Mouse (Mus musculus) gastrocnemius, postnatal 10 days (tissue): ENCODE data around the gene Shroom3. TPM values are rescaled to one million over a fixed set of nuclear protein-coding genes. Genes with fewer than 3 reads are reported as not detected.
"Not testable (repeated sequence)": the region's sequence is repeated elsewhere in the genome, so short reads cannot be mapped to it uniquely, and the experiment has no call there.

Source experiments
- DNase-seq: peaks from one replicate; pipeline ENCODE4 v3.0.0; 2021; ENCODE audit warnings: mixed read lengths
- total RNA-seq, 2 experiments: library from RNA; stranded (reverse); gene quantifications; 2 replicates each; pipeline ENCODE4 v1.2.3; 2021

The Shroom3 gene
- total RNA-seq, 2 experiments from 2014 or later: 1.8 to 3.2 TPM

DNA sequence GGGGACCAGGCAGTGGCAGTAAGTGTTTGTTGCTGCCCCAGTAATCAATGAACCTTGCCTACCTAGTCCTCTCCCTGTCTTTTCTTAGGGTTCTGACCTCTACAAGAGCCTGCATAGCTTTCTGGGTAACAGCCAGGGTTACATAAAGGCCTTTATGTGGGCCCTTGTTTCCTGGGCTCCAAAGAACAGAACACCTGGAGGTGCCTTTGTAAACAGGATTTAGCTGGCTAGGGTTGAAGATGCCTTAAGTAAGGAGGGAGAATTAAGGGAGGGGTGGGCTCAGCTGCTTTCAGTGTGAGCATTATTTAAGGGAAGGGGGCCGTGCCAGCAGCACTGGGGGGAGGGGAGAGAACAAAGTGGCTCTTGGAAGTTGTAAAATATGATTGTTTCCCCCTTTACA is 210.5 kb downstream of the Shroom3 start:
- DNase-seq: no peak

DNA sequence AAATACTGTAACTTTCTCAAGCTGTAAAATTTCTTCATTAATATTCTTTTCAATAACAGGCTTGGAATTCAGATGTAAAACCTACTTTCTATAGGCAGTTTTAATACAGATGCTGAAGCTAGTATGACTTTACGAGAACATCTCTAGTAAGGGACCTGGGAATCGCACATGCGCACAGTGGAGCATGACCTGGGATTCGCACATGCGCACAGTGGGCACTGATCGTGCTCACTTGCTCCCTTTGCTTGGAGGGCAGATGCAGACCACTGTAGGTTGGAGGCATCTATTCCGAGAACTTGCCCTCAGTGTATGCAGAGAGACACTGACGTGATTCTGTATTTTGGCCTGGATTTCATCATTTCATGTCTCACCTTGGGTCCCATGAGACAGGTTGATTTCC is 212.6 kb downstream of the Shroom3 start:
- no peak for DNase-seq

DNA sequence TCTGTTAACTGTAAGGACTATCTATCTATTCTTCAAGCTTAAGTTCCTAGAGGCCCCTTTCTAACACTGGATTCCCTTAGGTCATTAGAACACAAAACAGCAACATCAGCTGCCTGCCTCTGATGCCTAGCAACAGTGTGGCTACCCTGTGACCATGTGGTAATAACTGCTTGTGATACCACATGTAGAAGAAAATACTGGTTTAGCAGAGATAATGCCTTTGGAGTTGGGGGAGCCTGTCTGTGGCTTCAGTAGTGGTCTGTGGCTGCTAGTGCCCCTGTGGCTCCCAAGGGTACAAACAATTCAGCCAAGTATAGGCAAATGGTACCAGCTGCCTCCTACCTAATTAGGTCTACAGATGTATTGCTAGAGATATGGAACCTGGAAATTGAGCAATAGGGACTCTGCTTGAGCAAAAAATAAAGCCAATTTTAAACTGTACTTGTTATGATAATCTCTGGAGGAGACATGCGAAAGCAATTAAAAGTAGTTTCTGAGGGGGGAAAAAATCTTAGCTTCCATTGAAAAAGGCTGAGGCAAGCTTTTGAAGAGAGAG is 213.6 kb downstream of the Shroom3 start:
- no peak for DNase-seq

DNA sequence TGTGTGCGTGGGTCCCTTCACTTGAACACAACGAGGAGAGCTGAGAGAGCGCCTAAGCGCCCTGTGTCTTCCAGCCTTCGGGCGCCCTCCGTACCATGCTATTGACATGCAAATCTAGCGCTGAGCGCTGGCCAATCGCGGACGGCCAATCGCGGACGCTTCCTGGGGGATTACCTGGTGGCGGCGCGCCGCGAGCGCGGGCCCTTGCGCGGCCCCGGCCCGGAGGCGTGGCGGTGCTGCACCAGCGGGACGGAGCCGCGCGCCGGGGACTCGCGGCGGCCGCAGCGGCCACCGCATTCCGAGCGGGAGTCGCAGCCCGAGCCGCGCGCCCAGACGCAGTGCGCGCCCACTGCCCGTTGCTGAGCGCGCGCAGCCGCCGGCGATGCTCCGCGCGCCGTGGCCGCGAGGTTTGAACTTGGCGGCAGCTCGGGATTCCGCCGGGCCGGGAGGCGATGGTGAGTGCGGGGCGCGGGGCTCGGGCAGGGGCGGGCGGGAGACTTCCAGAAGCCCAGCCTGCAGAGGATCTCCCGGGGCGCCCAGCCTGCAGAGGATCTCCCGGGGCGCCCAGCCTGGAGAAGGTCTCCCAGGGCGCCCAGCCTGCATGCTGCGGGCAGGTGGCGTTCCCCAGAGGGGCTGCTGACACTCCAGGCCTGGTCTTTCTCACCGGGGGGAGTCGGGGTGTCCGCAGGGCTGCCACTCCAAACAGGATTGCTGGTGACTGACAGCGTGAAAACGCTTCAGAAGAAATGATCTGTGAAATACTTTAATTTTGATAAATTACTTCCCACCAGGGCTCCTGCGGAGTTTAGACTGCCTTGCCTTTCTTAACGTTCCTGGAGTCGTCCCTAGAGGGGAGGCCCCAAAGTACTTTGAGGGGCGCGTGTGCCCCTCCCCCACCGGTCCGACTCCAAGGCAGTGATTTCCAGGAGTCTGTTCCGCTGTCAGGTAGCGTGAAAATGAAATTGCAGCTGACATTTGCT is 214.8 kb downstream of the Shroom3 start:
- peak; percentile 65 for DNase-seq

DNA sequence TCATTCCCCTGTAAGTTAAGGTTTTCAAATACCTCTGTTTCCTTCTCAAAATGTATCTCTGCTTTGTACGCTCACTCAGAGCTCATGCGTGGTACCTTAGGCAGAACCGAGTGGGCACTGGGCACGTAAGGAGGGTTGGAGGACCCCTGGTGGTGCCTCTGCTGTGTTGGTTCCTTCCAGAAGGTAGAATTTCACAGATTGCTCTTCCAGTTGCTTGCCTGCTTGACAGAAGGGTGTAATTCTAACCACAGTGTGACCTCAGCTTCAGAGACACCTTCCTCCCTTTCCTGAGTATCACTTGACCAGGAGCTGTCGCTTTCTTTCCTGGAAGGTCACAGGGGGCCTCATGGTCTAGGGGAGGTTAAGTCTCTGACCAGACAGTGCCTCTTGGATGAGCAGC is 217.2 kb downstream of the Shroom3 start:
- DNase-seq: no peak

DNA sequence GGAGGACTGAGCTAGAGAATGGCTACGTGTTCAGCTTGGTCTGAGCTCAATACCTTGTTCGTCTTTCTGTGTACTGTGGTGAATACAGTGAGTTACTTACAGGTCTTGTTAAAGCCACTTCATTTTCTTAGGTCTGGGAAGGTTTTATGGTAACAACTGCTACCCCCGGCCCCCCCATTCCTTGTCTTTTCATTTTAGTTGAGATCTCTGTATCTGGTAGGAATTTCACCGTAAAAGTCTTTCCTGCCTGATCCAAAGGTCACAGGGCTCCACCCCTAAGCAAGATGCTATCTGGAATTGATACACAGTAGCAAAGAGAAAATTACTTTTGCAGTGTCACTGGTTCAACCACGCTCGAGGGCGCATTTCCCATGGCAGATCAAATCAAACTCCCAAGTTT is 218.6 kb downstream of the Shroom3 start:
- DNase-seq: no peak

DNA sequence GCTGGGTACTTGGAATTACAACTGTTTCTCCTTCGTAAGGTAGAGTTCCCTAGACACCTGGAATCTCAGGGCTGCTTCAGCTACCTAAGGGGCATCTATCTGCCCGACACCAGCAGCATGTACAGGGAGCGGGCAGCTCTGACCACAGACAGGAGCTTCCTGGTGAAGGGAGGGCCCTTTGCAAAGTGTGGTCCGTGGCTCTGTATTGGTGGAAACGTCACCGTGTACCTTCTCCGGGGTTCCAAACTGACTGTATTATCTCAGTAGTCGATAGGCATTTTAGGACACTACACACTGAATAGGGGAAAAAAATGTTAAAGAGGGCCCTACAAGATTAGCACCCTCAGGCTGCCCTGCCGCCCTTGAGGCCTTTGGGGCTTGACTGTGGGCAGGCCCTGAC is 221.9 kb downstream of the Shroom3 start:
- no peak for DNase-seq

DNA sequence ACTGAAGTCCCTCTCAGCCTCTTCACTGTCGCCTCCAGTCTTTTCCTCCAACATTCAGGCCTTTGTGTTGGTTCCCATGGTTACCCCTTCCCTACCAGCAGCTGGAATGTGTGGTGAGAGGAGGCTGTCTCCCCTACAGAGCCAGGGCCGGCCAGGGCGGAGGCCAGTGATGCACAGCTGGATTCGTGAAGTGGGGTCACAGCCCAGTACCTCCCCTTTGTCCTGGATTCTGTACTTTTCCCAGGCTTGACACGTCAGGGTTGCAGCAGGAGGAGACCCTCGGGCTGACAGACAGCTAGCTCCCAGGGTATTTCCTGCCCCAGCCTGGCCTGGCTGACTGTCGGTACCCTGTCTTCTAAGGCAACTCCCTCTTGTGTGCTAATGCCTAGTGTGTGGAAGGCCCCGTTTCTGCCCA is 222.4 kb downstream of the Shroom3 start:
- no peak for DNase-seq

DNA sequence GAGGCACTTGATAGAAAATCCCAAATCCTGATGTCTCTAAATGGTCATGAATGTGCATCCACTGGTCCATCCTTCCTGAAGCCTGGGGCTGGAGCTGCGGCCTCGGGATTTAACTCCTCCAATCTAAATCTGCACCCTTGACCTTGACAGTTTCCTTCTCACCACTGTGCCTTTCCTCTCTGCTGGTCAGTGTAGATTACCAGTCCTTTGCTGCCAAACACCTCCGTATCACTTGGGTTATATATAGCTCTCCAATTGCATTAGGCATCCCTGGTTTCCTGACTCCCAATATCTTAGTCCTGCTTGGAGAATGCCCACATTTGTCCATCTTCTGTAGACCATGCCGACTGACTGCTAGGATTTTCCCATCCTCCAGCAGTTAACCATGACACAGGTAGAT is 225.0 kb downstream of the Shroom3 start:
- no peak for DNase-seq

DNA sequence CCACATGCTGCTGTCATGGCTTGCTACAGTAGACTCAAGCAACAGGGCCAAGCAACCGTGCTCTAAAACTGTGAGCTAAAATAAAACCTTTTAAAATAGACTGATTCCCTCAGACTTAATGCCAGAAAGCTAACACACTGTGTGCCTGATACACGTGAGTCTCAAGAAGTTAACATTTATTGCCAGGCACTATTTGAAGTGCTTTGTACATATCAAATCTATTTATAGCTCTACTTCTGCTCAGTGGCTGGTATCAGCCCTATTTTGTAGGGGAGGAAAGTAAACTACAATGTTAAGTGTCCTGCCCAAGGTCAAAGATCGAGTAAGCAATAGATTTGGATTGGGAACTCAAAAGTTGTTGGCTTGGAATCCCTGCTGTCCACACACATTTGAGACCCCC is 227.6 kb downstream of the Shroom3 start:
- no peak for DNase-seq

DNA sequence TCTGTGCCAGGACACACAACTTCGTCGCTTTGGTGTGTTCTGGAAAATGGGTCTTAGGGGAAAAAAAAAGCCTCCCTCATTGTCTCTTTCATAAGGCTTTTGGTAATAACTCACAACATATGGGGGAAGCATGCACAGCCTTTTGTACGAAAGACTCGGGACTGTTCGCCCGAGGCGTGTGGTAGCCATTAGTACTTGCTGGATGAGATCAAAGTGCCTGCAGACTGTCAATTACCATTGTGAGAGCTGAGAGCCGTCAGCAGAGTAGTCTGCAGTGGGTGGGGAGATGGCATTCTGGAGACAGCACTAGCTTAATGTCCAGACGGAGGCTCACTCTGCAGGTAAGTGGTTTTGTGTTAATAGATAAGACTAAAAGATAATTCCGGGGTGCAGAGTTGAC is 232.2 kb downstream of the Shroom3 start:
- DNase-seq: no peak

DNA sequence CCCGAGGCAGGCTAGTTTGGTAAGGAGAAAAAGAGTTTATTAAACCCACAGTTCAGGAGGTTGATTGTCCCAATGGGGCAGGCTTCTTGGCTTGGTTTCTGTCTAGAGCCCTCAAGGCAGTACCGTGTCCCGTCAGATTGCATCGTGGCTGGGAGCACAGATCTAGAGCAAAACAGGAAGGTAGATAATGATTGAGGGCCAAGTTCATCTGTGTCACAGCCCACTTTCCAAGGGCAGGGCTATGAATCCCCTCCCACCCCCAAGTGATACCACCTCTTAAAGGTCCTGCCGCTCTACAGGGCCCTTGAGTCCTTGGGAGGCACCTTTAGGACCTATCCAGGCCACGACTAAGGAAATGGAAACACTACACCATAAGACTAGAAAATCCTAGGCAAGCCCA is 234.5 kb downstream of the Shroom3 start:
- DNase-seq: no peak

DNA sequence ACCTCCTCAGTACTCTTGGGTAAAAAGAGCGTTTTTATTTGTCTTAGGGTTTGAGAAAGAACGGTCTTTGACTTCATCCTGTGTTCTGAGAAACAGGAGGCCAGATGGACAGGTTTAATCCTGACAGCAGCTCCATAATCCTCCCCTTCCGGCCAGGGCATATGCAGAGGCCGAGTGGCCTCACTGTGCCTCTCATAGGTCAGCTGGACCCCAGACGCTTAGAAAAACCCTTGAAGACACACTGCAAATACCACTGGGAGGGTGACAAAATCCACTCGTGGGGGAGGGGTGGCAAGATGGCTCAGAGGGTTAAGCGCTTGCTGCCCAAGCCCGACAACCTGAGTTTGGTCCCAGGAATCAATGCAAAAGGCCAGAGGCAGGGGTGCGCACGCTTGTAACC is 234.9 kb downstream of the Shroom3 start:
- no peak for DNase-seq

DNA sequence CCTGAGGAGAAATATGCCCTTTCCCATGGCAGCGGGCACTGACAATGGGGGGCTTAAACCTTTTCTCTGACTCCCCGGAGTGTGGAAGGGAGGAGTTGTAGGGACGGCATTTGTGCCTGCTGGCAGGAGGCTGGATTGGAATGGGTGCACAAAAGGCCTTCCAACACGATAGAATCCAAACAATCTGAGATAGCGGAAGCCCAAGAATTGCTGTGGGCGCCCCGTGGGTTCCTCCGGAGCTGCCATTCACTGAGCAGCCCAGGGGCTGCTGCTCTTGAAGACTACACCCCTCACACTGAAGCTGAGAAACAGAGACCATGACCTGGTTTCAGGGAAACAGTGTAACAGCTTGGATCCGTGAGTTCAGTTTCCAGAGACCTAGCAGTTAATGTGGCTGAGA is 235.6 kb downstream of the Shroom3 start:
- no peak for DNase-seq

DNA sequence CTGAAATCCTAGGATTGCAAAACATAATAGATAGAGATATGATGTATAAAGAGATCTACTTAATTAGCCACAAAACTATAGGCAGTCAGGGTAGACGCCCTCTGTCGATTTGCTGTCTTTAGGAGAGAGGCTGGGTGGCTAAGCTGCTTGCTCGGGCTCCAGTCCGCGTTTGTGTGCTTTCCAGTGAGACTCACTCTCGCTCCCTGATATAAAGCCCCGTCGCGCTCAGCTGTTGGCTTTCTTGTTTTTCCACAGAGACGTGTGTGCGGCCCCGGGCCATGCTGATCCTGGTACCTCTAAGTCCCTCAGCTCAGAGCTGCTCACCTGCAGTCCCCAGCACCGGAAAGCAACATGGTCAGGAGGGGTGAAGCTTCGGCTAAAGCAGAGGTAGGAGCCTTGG is 236.2 kb downstream of the Shroom3 start:
- DNase-seq: no peak

DNA sequence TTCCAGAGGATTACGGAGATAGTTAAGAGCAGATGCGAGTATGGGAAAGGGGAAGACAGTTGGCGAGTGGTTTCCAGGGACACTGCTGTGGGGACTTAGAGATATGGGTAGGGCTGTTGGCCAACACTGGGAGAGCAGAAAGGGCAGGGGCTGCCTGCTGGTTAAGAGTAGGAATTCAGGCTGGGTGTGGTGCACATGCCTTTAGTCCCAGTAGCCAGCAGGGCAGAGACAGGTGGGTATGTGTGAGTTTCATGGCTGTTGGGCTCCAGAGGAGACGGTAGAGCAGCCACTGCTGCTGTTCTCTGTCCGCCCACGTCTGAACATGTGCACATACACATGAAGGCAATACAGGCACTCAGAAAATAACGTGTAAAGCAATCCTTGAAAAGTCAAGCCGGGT is 237.7 kb downstream of the Shroom3 start:
- DNase-seq: no peak

DNA sequence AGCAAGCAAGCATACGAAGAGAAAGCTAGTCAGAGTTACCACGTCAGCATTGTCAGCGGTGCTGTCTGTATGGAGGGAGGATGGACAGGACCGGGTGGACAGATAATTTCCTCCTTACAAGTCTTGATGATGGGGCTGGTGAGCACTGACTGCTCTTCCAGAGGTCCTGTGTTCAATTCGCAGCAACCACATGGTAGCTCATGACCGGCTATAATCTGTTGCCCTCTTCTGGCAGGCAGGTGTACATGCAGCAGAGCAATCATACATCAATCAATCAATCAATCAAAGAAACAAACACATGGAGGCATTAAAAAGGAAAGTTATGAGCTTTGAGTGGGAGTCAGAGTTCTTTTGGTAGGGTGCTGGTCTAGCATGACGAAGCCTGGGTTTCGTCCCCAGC is 238.5 kb downstream of the Shroom3 start:
- no peak for DNase-seq

DNA sequence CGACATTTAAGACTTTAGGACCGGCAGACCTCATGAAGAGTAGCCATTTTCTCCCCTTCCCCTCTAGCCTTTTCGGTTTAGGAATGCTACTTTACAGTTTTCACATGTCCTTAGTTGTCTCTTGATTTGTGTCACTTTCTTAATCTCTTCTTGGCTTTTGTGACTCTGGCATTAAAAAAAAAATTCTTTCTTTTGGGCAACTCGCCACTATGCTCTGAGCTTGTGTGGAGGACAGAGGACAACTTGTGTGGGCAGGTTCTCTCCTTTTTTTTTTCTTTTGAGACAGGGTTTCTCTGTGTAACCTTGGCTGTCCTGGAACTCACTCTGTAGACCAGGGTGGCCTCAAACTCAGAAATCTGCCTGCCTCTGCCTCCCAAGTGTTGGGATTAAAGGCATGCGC is 239.7 kb downstream of the Shroom3 start:
- DNase-seq: not testable (repeated sequence)

DNA sequence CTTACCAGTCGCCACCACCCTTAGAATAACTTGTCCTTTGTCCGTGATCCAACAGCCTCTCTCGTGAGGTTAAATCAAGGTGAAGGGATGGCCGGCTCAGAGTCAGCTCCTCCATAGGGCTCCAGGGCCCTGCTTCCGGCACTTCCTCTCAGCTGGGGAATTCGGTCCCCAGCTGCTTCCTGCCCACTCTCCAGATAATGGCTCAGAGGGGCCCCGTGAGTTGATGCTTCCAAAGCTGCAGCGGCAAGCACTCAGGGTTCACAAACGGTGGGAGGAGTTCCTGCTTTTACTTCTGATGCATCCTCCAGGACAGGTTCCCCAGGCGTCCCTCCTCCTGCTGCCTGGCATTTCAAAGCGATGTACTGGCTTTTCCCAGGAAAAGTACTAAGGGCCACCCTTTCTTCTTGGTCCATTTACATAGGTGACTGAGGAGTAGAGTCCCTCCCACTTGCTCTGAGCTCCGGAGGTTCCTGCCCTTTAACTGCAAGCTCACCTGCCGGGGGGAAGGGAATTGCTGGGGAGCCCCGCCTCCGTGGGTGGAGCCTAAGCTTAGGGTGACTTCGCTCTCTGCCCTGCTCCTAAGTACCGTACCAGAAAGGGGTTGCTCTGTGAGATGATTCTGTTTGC is 241.7 kb downstream of the Shroom3 start:
- no peak for DNase-seq

DNA sequence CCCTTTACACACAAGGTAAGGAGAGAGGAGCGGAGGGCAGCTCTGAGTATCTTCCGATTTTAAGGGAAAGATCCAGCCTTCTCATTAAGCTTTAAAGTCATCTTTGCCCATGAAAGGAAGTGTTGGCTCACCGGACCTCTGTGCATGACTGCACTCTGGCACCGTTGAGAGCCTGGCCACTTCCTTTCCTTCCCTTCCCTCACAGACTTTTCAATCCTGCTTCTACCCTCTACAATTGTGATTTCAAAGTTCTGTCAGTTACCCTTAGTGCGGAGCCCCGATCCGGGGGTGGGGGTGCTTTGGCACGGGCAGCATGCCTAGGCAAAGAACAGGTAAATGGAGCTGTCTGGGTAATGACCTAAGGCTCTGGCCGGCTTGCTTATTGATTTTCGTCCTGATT is 244.4 kb downstream of the Shroom3 start:
- DNase-seq: no peak

DNA sequence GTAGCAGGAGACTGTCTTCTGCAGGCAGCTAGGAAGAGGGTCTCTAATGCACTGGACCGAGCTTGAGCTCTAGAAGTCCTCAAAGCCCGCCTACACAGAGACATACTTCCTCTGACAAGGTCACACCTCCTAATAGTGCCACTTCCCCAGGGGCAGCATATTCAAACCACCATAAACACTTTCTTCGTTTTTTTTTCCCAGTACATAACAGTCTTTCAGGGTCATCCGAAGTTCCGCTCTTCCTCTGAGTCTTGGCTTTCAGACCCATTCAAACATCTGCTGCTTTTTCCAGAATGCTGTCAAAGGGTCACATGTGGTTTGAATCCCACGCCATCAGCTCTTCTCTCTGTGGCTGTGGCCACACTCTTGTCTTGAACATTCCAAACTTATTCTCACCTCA is 247.3 kb downstream of the Shroom3 start:
- DNase-seq: no peak

DNA sequence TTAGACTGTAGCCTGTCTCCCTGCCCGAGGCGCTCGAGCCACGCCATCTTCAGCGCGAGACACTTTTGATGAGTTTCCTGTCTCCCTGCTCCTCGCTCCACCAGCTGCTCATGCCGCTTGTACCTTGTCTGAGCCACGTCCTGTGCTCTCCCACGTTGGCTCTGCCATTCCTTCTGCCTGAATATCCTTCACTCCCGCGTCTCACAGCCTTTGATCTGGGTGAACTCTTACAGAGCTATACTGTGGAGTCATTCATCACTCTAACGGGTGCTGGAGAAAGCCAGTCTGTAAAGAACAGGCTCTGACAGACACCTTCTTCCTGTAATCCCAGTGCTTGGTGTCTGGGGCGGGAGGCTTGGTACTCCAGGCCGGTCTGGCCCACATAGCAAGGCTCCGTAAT is 248.1 kb downstream of the Shroom3 start:
- no peak for DNase-seq

DNA sequence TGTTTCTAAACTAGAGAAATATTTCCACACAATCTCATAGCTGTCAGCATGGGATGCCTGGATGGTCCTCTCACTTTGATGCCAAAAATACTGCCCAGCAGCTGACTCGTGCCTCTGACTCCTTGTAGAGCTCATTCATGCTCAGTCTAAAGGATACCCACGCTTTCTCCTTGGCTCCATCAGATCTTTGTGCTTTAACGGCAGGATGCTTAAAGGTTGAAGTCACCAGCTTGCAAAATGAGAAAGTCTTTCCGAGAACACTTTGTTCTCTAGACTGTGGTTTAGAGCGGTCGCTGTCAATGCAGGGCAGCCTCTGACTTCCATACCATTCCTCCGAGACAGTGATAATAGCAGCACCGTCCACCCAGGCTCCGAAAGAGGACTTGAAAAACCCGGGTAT is 249.8 kb downstream of the Shroom3 start:
- no peak for DNase-seq
